Mouse (Mus musculus): Measurements from ENCODE around the gene Ifna15. TPM values are rescaled to one million over a fixed set of nuclear protein-coding genes. Genes with fewer than 3 reads are reported as not detected.

Ifna15 gene
- total and polyA plus RNA-seq, 2 experiments from 2014 or later = not detected

DNA sequence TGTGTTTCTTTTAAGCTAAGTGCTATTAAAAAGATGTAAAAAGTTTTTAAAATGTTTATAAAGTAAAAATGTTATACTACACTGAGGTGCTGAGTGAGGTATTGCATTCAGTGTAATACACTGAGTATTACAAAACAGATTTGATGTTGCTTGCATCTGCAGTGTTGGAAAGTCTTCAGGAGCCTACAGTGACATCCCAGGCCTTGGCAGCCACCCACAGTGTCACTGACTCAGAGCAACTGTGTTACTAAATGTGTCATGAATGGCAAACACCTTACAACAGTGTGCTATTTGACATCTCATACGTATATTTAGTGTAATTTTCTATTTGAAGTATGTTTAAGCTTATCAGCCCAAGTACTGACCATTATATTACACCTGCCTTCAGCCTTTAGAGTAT, 10.1 kb downstream of the Ifna15 start:
- H3K36me3 ChIP-seq (ENCODE audit: insufficient read depth, low read length) = no peaks in the 10 kb centered on the region
- no peak overlapping the region for H3K4me2 ChIP-seq (ENCODE audit: low read depth, low read length, poor library complexity, severe bottlenecking)
- H3K9ac ChIP-seq (replicated peaks; ENCODE audit: low read length, poor library complexity, severe bottlenecking) = no peak overlapping the region
- no peak overlapping the region for H3K4me3 ChIP-seq (ENCODE audit: low read depth, low read length)
- no peaks in the 10 kb centered on the region for H3K27me3 ChIP-seq (ENCODE audit: insufficient read depth, low read length)
- H3K27ac ChIP-seq (ENCODE audit: low read depth, low read length) = no peak overlapping the region
- H3K9me3 ChIP-seq (ENCODE audit: low read length) = no peaks in the 10 kb centered on the region
- WGBS = 91% methylated on average over 1 of the region's 1 CpGs
- TF ChIP-seq CTCF (IDR thresholded peaks at IDR 0.05) = no peak
- no peak for DNase-seq (ENCODE audit: low spot score)
- no peak for ATAC-seq (ENCODE audit: low FRiP score)
- H3K4me1 ChIP-seq (ENCODE audit: insufficient read depth, low read length) = no peaks in the 10 kb centered on the region

DNA sequence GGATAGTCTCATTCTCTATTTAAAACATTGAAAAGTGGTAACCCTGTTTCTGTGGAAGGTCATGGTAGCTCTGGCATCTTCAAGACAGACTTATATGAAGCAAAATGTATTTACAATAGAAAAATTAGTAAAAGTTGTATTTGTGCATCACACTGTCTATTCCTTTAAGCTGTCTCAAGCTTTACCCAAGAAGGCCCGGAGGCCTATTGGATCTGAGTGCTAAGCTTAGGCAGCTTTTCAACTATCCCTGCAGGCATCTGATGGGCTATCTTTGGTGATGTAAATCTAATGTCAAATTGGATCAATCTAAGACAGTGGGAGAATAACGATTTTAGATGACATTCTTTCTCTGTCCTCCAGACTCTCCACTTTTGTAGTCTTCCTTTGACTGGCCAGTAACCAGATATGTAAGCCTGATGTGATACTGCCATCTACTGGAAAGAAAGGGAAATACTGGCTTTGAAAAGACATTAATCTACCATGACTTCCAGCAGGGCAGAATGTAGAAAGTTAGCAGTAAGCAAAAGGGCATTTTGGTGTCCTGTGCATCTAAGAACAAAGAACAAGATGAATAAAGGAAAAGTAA, 14.3 kb downstream of the Ifna15 start:
- Histone ChIP-seq H3K4me2 (ENCODE audit: low read depth, low read length, poor library complexity, severe bottlenecking) (no peak overlapping the region), H3K4me3 (ENCODE audit: low read depth, low read length) (no peak overlapping the region), H3K4me1 (ENCODE audit: insufficient read depth, low read length) (no peaks in the 10 kb centered on the region), H3K27me3 (ENCODE audit: insufficient read depth, low read length) (no peaks in the 10 kb centered on the region), H3K9ac (replicated peaks; ENCODE audit: low read length, poor library complexity, severe bottlenecking) (no peak overlapping the region), H3K36me3 (ENCODE audit: insufficient read depth, low read length) (no peaks in the 10 kb centered on the region), H3K9me3 (ENCODE audit: low read length) (no peaks in the 10 kb centered on the region), H3K27ac (ENCODE audit: low read depth, low read length) (no peak overlapping the region)
- peak; percentile 98 for TF ChIP-seq CTCF (IDR thresholded peaks at IDR 0.05)
- DNase-seq (ENCODE audit: low spot score) (peak; percentile 88), ATAC-seq (ENCODE audit: low FRiP score) (peak; percentile 77; the same call in 1 of the 2 replicates)
- 23% methylated on average over 2 of the region's 2 CpGs for WGBS

DNA sequence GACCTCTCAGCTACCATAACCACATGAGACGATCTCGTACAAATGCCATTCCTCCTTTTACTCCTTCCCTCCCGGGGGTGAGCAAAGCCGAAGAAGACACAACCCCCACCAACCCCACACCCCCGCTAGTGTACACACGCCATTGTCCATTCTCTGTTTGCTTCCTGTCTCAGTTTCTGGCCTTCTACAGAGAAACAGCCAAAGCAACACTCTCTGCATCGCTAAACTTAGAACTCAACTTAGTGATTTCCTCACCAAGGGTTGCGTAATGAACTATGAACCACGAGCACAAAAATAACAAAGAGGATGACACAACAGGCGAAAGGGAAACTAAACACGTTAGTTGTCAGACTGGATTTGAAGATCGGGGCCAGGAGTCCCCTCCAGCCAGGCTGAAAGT, 20.7 kb downstream of the Ifna15 start:
- Histone ChIP-seq H3K9me3 (ENCODE audit: low read length) (no peaks in the 10 kb centered on the region), H3K4me2 (ENCODE audit: low read depth, low read length, poor library complexity, severe bottlenecking) (no peak overlapping the region), H3K27ac (ENCODE audit: low read depth, low read length) (no peak overlapping the region), H3K36me3 (ENCODE audit: insufficient read depth, low read length) (no peaks in the 10 kb centered on the region), H3K4me1 (ENCODE audit: insufficient read depth, low read length) (no peaks in the 10 kb centered on the region), H3K27me3 (ENCODE audit: insufficient read depth, low read length) (no peaks in the 10 kb centered on the region), H3K4me3 (ENCODE audit: low read depth, low read length) (no peak overlapping the region), H3K9ac (replicated peaks; ENCODE audit: low read length, poor library complexity, severe bottlenecking) (no peak overlapping the region)
- 75% methylated on average over 12 of the region's 12 CpGs for WGBS
- DNase-seq (ENCODE audit: low spot score) = peak; percentile 4
- ATAC-seq (ENCODE audit: low FRiP score) = no peak
- no peak for TF ChIP-seq CTCF (IDR thresholded peaks at IDR 0.05)

DNA sequence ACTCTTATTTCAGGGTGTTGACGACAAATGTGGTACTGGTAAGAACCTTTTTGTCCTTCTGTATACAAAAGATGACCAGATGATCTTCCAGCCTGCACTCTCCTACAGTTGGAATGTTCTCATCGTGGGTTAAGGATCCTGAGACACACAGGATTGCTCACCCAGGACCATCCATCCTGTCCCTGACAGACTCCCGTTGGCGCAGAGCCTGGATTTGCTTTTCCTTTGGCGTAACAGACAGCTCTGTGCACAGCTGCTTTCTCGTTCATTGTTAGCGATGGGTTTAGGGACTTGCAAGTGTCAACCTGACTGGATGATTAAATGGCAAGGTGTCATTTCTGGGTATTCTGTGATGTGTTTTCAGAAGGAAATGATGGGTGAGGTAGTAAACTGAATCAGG, 21.4 kb downstream of the Ifna15 start:
- Histone ChIP-seq H3K4me2 (ENCODE audit: low read depth, low read length, poor library complexity, severe bottlenecking) (no peak overlapping the region), H3K9me3 (ENCODE audit: low read length) (no peaks in the 10 kb centered on the region), H3K36me3 (ENCODE audit: insufficient read depth, low read length) (no peaks in the 10 kb centered on the region), H3K4me1 (ENCODE audit: insufficient read depth, low read length) (no peaks in the 10 kb centered on the region), H3K4me3 (ENCODE audit: low read depth, low read length) (no peak overlapping the region), H3K27me3 (ENCODE audit: insufficient read depth, low read length) (no peaks in the 10 kb centered on the region), H3K9ac (replicated peaks; ENCODE audit: low read length, poor library complexity, severe bottlenecking) (no peak overlapping the region), H3K27ac (ENCODE audit: low read depth, low read length) (no peak overlapping the region)
- ATAC-seq (ENCODE audit: low FRiP score) (no peak), DNase-seq (ENCODE audit: low spot score) (peak; percentile 31)
- TF ChIP-seq CTCF (IDR thresholded peaks at IDR 0.05) = no peak
- whole genome bisulfite sequencing = 75% methylated on average over 7 of the region's 7 CpGs

DNA sequence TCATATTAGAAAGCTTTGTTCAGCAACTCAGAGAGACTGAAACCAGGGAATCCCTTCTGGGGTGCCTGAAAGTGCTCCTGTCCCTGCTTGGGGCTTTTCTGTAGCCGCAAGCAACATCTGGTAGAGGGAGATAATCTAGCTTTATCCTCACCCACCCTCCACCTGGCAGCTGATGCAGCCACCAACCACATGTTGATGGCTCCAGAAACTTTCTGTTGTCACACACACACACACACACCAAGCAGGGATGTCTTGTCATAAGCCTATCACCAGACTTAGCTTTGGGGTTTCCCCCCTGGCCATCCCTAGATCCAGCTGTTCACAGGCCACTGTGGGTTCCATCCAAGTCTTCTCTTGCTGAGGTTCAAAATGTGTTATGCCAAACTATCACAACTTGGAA, 22.3 kb downstream of the Ifna15 start:
- no peaks in the 10 kb centered on the region for H3K4me1 ChIP-seq (ENCODE audit: insufficient read depth, low read length)
- H3K36me3 ChIP-seq (ENCODE audit: insufficient read depth, low read length) = no peaks in the 10 kb centered on the region
- H3K9me3 ChIP-seq (ENCODE audit: low read length) = no peaks in the 10 kb centered on the region
- H3K27me3 ChIP-seq (ENCODE audit: insufficient read depth, low read length) = no peaks in the 10 kb centered on the region
- H3K9ac ChIP-seq (replicated peaks; ENCODE audit: low read length, poor library complexity, severe bottlenecking) = no peak overlapping the region
- WGBS = 63% methylated on average over 1 of the region's 1 CpGs
- ATAC-seq (ENCODE audit: low FRiP score) (no peak), DNase-seq (ENCODE audit: low spot score) (no peak)
- no peak overlapping the region for H3K4me2 ChIP-seq (ENCODE audit: low read depth, low read length, poor library complexity, severe bottlenecking)
- H3K4me3 ChIP-seq (ENCODE audit: low read depth, low read length) = no peak overlapping the region
- H3K27ac ChIP-seq (ENCODE audit: low read depth, low read length) = no peak overlapping the region
- no peak for TF ChIP-seq CTCF (IDR thresholded peaks at IDR 0.05)

DNA sequence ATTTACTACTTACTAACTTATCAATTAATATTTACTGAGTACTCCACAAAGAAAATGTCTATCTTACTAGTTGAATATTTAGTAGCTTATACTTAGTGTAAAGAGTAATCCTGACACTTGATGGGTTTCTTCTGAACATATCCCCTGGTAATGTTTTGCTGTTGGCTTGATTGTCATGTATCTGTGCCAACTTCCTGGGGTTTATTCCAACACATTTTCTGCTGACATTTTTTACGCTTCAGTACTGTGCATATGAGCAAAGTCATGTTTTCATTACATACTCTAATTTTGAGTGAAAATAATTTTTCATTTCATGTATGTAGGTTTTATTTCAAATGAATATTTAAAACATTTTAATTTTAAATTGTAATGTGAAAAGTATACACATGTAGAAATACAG, 23.1 kb downstream of the Ifna15 start:
- no peak for TF ChIP-seq CTCF (IDR thresholded peaks at IDR 0.05)
- Histone ChIP-seq H3K36me3 (ENCODE audit: insufficient read depth, low read length) (no peaks in the 10 kb centered on the region), H3K4me2 (ENCODE audit: low read depth, low read length, poor library complexity, severe bottlenecking) (no peak overlapping the region), H3K9me3 (ENCODE audit: low read length) (no peaks in the 10 kb centered on the region), H3K9ac (replicated peaks; ENCODE audit: low read length, poor library complexity, severe bottlenecking) (no peak overlapping the region), H3K4me1 (ENCODE audit: insufficient read depth, low read length) (no peaks in the 10 kb centered on the region), H3K27me3 (ENCODE audit: insufficient read depth, low read length) (no peaks in the 10 kb centered on the region), H3K4me3 (ENCODE audit: low read depth, low read length) (no peak overlapping the region), H3K27ac (ENCODE audit: low read depth, low read length) (no peak overlapping the region)
- WGBS = 84% methylated on average over 1 of the region's 1 CpGs
- no peak for ATAC-seq (ENCODE audit: low FRiP score)
- peak; percentile 38 for DNase-seq (ENCODE audit: low spot score)
